In the genomic region with DNA sequence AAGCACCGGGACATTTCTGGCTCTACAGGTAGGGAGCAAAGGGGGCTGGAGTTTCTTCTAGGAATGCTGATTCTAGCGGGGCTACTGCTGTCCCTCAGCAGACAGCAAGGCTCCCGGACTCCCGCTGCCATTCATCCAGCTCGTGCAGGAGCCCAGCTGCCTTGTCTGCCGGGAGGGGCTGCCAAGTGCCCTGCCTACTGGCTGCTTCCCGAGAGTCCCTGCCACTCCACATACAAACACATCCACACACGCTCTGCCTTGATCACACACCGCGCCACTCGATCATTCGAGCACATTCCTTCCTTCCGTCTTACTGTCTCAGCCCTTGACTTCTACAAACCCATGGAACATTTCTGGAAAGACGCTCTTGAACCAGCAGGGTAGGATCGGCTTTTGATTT, we compare ENCODE assay signal across 8 mouse cellular contexts.
A peak's percentile ranks its signal among the peaks of the same experiment; 100 is the strongest.
DNase-seq lines count a peak whose midpoint lies in the region; ATAC-seq and TF ChIP-seq lines count a peak whose summit lies in the region.

No protein-coding gene starts in this region.

- peak overlapping the region; percentile 56 for H3K4me3 ChIP-seq in brown adipose tissue, adult 24 weeks (ENCODE audit: insufficient read depth, low read depth, low read length)
- H3K4me3 ChIP-seq in intestine, embryonic 16.5 days (ENCODE audit: low read length), result peak overlapping the region; percentile 40
- peak overlapping the region; percentile 32 for H3K4me3 ChIP-seq in limb, embryonic 12.5 days (replicated peaks)
- H3K4me3 ChIP-seq in midbrain, postnatal 0 days (ENCODE audit: low read depth, low read length), result peak overlapping the region; percentile 32
- H3K4me3 ChIP-seq in thymus, adult 2 months (ENCODE audit: control insufficient read depth, insufficient read depth, low read length), result no peak overlapping the region

- ATAC-seq in intestine, embryonic 16.5 days, result no peak
- no peak for ATAC-seq in limb, embryonic 12.5 days (ENCODE audit: insufficient number of reproducible peaks, insufficient read depth, low FRiP score, low TSS enrichment, low read depth)
- ATAC-seq in midbrain, postnatal 0 days (ENCODE audit: low FRiP score), result 0 out of 2 replicates have a peak, but pooled peaks have one; percentile 29

- TF ChIP-seq POLR2A in thymus, adult 2 months (IDR thresholded peaks at IDR 0.05; ENCODE audit: control insufficient read depth, extremely low read depth, insufficient read depth, low read length, poor library complexity), result no peak

- no peak overlapping the region for H3K27ac ChIP-seq in brown adipose tissue, adult 24 weeks (replicated peaks; ENCODE audit: low read depth, low read length)
- H3K27ac ChIP-seq in intestine, embryonic 16.5 days (ENCODE audit: low read length), result no peak overlapping the region
- H3K27ac ChIP-seq in limb, embryonic 12.5 days, result no peak overlapping the region
- H3K27ac ChIP-seq in midbrain, postnatal 0 days (ENCODE audit: low read depth, low read length), result no peak overlapping the region
- H3K27ac ChIP-seq in thymus, adult 2 months (ENCODE audit: control insufficient read depth, insufficient read depth, low read length), result no peak overlapping the region

- TF ChIP-seq CTCF in midbrain, postnatal 0 days (IDR thresholded peaks at IDR 0.05), result no peak
- TF ChIP-seq CTCF in thymus, adult 2 months (IDR thresholded peaks at IDR 0.05; ENCODE audit: borderline replicate concordance, control insufficient read depth, extremely low read depth, insufficient read depth, low read length, poor library complexity), result no peak

- H3K36me3 ChIP-seq in intestine, embryonic 16.5 days (ENCODE audit: control insufficient read depth, insufficient read depth, low read length), result no peaks in the 10 kb centered on the region
- H3K36me3 ChIP-seq in limb, embryonic 12.5 days, result no peaks in the 10 kb centered on the region
- no peaks in the 10 kb centered on the region for H3K36me3 ChIP-seq in midbrain, postnatal 0 days (ENCODE audit: insufficient read depth, low read length)
- H3K36me3 ChIP-seq in thymus, adult 2 months (ENCODE audit: control insufficient read depth, insufficient read depth, low read length), result no peaks in the 10 kb centered on the region

- H3K4me1 ChIP-seq in brown adipose tissue, adult 24 weeks (ENCODE audit: control insufficient read depth, insufficient read depth, insufficient read length, low read length), result no peaks in the 10 kb centered on the region
- peaks cover 4% of the 10 kb centered on the region for H3K4me1 ChIP-seq in intestine, embryonic 16.5 days (ENCODE audit: control insufficient read depth, insufficient read depth, low read length)
- peaks cover 30% of the 10 kb centered on the region for H3K4me1 ChIP-seq in limb, embryonic 12.5 days (replicated peaks)
- H3K4me1 ChIP-seq in midbrain, postnatal 0 days (ENCODE audit: insufficient read depth, low read length), result peaks cover 5% of the 10 kb centered on the region; the same call in 1 of the 2 replicates
- 0 out of 2 replicates have a peak, but pooled peaks cover 3% of the 10 kb centered on the region for H3K4me1 ChIP-seq in thymus, adult 2 months (replicated peaks; ENCODE audit: control insufficient read depth, insufficient read depth, low read length)

- WGBS in intestine, embryonic 16.5 days, result 2% methylated on average over 15 of the region's 15 CpGs
- WGBS in limb, embryonic 12.5 days, result 4% methylated on average over 15 of the region's 15 CpGs
- 2% methylated on average over 15 of the region's 15 CpGs for WGBS in midbrain, postnatal 0 days
- WGBS in thymus, adult 2 months, result 70% methylated on average over 15 of the region's 15 CpGs

- peak; percentile 28 for DNase-seq in NIH3T3 (ENCODE audit: low read depth)
- DNase-seq in frontal cortex, postnatal 36 days (ENCODE audit: low spot score in 2 of 2), result peak; percentile 34
- DNase-seq in midbrain, postnatal 0 days (ENCODE audit: low spot score), result peak; percentile 60
- DNase-seq in telencephalon, adult 2 months (ENCODE audit: low read depth, low spot score), result peak; percentile 21
- DNase-seq in thymus, adult 2 months, result no peak

- H3K27me3 ChIP-seq in intestine, embryonic 16.5 days (replicated peaks; ENCODE audit: control insufficient read depth, insufficient read depth, low read length), result peaks cover 25% of the 10 kb centered on the region
- H3K27me3 ChIP-seq in limb, embryonic 12.5 days, result peaks cover 45% of the 10 kb centered on the region
- H3K27me3 ChIP-seq in midbrain, postnatal 0 days (ENCODE audit: insufficient read depth, low read length), result peaks cover 29% of the 10 kb centered on the region
- H3K27me3 ChIP-seq in thymus, adult 2 months (ENCODE audit: control insufficient read depth, insufficient read depth, low read length), result no peaks in the 10 kb centered on the region; the same call in 1 of the 2 replicates

- H3K9me3 ChIP-seq in intestine, embryonic 16.5 days (ENCODE audit: control insufficient read depth, low read length), result no peaks in the 10 kb centered on the region
- no peaks in the 10 kb centered on the region for H3K9me3 ChIP-seq in limb, embryonic 12.5 days
- no peaks in the 10 kb centered on the region for H3K9me3 ChIP-seq in midbrain, postnatal 0 days (ENCODE audit: low read length)

- H3K9ac ChIP-seq in intestine, embryonic 16.5 days (ENCODE audit: low read depth, low read length), result peak overlapping the region; percentile 21; the same call in 1 of the 2 replicates
- H3K9ac ChIP-seq in limb, embryonic 12.5 days (replicated peaks), result no peak overlapping the region
- H3K9ac ChIP-seq in midbrain, postnatal 0 days (replicated peaks; ENCODE audit: low read length, poor library complexity, severe bottlenecking), result no peak overlapping the region

- H3K4me2 ChIP-seq in intestine, embryonic 16.5 days (ENCODE audit: low read depth, low read length), result peak overlapping the region; percentile 62
- peak overlapping the region; percentile 65 for H3K4me2 ChIP-seq in limb, embryonic 12.5 days
- H3K4me2 ChIP-seq in midbrain, postnatal 0 days (ENCODE audit: low read depth, low read length, poor library complexity, severe bottlenecking), result peak overlapping the region; percentile 64
